Mouse (Mus musculus) heart, embryonic 13.5 days (tissue): ENCODE measurements at regions not wholly inside any gene's neighbourhood (a gene's known extent, or its start where the extent isn't known, plus 50 kb on each side); places are given as distances from the start of the nearest gene placed in this dataset.
"Not testable (repeated sequence)": the region's sequence is repeated elsewhere in the genome, so short reads cannot be mapped to it uniquely, and the experiment has no call there.

Experiments used
- ATAC-seq: fragments of 200-750 bp; cut with Nextera tagmentation; 2 replicates; pipeline ENCODE4 v1.8.0; 2017; ENCODE audit warnings: moderate TSS enrichment; ENCODE audit not compliant: insufficient number of reproducible peaks, low FRiP score, low TSS enrichment; ENCODE audit errors: extremely low read depth
- H3K27ac ChIP-seq: fragments of 300-500 bp; sonication (generic); replicated peaks from 2 replicates; pipeline ENCODE4 v1.5.1; 2015; ENCODE audit warnings: moderate library complexity, mild to moderate bottlenecking, inconsistent platforms
- H3K27me3 ChIP-seq: fragments of 300-500 bp; sonication (generic); replicated peaks from 2 replicates; pipeline ENCODE4 v1.6.1; 2015; ENCODE audit warnings: mild to moderate bottlenecking, inconsistent platforms
- H3K36me3 ChIP-seq: fragments of 300-500 bp; sonication (generic); 2 replicates; pipeline ENCODE4 v1.6.1; 2015; ENCODE audit warnings: mild to moderate bottlenecking, inconsistent platforms
- H3K4me1 ChIP-seq: fragments of 300-500 bp; sonication (generic); 2 replicates; pipeline ENCODE4 v1.6.1; 2015; ENCODE audit warnings: inconsistent platforms
- H3K4me2 ChIP-seq: fragments of 300-500 bp; sonication (generic); 2 replicates; pipeline ENCODE4 v1.6.1; 2015; ENCODE audit warnings: inconsistent platforms, mild to moderate bottlenecking, moderate library complexity
- H3K4me3 ChIP-seq: fragments of 300-500 bp; sonication (generic); 2 replicates; pipeline ENCODE4 v1.5.1; 2015; ENCODE audit warnings: moderate library complexity, mild to moderate bottlenecking, inconsistent platforms
- H3K9ac ChIP-seq: fragments of 300-500 bp; sonication (generic); 2 replicates; pipeline ENCODE4 v1.6.1; 2015; ENCODE audit warnings: inconsistent platforms, mild to moderate bottlenecking, moderate library complexity
- H3K9me3 ChIP-seq: fragments of 300-500 bp; sonication (generic); 2 replicates; pipeline ENCODE4 v1.6.1; 2016; ENCODE audit warnings: inconsistent platforms
- WGBS: fragments of 180-500 bp; shearing (Covaris S2); methylation state at CpG from one replicate; pipeline ENCODE4 v1.1.7; 2015; ENCODE audit warnings: mixed read lengths; 5-methylcytosine and 5-hydroxymethylcytosine counted together

- Histone ChIP-seq H3K27ac (no peak overlapping the region), H3K4me2 (no peak overlapping the region), H3K4me3 (no peak overlapping the region), H3K4me1 (peaks cover 13% of the 10 kb centered on the region), H3K27me3 (peaks cover 34% of the 10 kb centered on the region), H3K36me3 (no peaks in the 10 kb centered on the region), H3K9ac (no peak overlapping the region), H3K9me3 (no peaks in the 10 kb centered on the region)
- no peak for ATAC-seq
- WGBS = 78% methylated on average over 15 of the region's 15 CpGs
These were observed 325.4 kb upstream of the Irx2 start for GRCm38 (mm10) chr13:72303126-72303760.

DNA sequence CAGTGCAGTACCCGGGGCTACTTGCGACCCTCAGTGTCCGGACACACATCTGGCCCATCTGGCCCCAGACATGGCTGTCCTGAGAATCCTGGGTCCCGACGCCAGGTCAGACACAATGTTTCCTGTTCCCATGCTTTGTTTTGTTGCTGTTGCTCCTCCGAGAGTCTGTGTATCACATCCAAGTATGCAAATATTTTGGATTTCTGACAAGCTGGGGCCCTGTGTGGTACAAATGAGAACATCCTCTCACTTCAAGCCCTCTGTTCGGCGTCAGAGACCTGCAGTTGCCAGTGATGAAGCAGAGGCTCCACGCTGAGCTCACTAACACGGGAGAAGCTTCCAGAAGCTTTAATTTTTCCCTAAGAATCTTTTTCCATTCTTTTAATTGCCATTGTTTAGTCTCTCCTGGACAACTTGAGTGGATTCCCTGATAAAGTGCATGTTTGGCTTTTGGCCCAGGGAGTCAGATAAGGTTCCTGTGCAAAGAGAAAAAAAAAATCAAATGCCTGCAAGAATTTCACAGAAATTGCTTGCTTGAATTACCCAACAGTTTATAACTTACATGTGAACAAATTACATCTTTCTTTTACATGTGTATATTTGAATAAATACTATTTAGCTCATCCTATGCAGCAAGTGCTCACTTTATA, 304.5 kb upstream of the Irx2 start:
- Histone ChIP-seq H3K9me3 (no peaks in the 10 kb centered on the region), H3K4me3 (peak overlapping the region; percentile 16; the same call in 1 of the 2 replicates), H3K9ac (no peak overlapping the region; the same call in 1 of the 2 replicates), H3K4me1 (peaks cover 12% of the 10 kb centered on the region), H3K36me3 (no peaks in the 10 kb centered on the region), H3K4me2 (peak overlapping the region; percentile 49), H3K27ac (no peak overlapping the region), H3K27me3 (peaks cover 4% of the 10 kb centered on the region; the same call in 1 of the 2 replicates)
- WGBS = 25% methylated on average over 10 of the region's 10 CpGs
- no peak for ATAC-seq

GRCm38 (mm10) chr13:72326201-72326600, 302.4 kb upstream of the Irx2 start:
- not testable (repeated sequence) for H3K4me3 ChIP-seq, H3K4me2 ChIP-seq, H3K9me3 ChIP-seq, H3K27me3 ChIP-seq, H3K9ac ChIP-seq, ATAC-seq, H3K36me3 ChIP-seq, H3K27ac ChIP-seq
- peaks cover 12% of the 10 kb centered on the region for H3K4me1 ChIP-seq
- WGBS = 73% methylated on average over 1 of the region's 1 CpGs

DNA sequence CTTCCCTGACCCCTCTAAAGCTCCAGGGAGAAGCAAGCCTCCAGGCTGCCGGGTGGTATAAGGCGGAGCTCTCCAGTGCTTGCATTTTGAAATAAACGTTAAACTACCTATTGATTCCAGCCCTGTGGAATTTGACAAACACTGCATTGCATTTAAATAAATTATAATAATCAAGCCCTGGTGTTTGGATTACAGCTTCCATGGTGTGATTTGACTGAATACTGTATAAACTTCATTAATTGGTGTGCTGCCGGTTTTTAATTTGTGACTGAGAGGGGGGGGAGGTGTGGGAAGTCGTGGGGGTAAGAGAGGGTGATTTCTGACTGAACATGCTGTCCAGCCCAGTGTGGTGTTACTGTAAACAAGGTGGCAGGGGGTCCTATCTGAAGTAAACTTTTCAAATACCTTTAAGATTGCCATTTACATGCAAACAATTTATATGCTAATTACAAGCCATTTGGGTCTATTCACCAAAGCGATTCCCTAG, 282.9 kb upstream of the Irx2 start:
- no peak overlapping the region for H3K27ac ChIP-seq

GRCm38 (mm10) chr13:72346207-72346943, 282.2 kb upstream of the Irx2 start:
- no peaks in the 10 kb centered on the region for H3K36me3 ChIP-seq
- H3K27me3 ChIP-seq = peaks cover 17% of the 10 kb centered on the region
- H3K4me1 ChIP-seq = no peaks in the 10 kb centered on the region
- 34% methylated on average over 21 of the region's 21 CpGs for WGBS
- ATAC-seq = no peak
- H3K4me3 ChIP-seq = no peak overlapping the region
- H3K9ac ChIP-seq = no peak overlapping the region
- H3K27ac ChIP-seq = no peak overlapping the region
- no peaks in the 10 kb centered on the region for H3K9me3 ChIP-seq
- no peak overlapping the region for H3K4me2 ChIP-seq

More for the DNA sequence above, 282.9 kb upstream of the Irx2 start:
- peaks cover 17% of the 10 kb centered on the region for H3K27me3 ChIP-seq
- no peak overlapping the region for H3K4me3 ChIP-seq
- H3K36me3 ChIP-seq = no peaks in the 10 kb centered on the region
- no peak overlapping the region for H3K4me2 ChIP-seq
- WGBS = 17% methylated on average over 6 of the region's 6 CpGs
- ATAC-seq = no peak
- no peaks in the 10 kb centered on the region for H3K9me3 ChIP-seq
- H3K4me1 ChIP-seq = no peaks in the 10 kb centered on the region
- no peak overlapping the region for H3K9ac ChIP-seq

DNA sequence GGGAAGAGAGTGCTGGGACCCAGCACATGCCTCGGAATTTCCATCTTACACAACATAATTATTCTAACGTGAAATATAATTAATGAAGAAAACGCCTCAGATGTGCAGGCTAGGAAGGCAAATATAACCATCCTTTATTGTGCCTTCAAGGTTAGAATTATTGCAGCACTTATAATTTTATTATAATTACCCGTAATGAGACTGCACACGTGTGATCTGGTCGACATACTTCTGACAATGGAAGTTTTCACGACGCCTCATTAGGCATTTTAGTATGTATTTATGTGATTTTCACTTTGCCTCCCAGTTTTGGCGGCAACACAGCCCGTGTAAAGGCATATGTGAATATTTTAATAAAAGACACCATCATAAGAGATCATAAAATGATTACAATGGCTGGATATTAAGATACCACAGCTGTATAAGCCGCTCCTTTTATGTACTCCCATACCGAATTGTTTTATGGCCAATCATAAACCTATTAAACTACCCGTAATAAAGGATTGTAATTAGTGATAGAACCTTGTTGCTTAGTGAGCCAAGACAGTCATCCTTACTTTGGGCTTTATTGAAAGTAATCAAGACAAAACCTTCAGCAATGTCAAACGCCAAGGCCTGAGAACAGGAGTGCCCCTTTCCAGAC, 281.6 kb upstream of the Irx2 start:
- no peak for ATAC-seq
- Histone ChIP-seq H3K36me3 (no peaks in the 10 kb centered on the region), H3K27me3 (peaks cover 17% of the 10 kb centered on the region), H3K9me3 (no peaks in the 10 kb centered on the region), H3K4me3 (no peak overlapping the region), H3K4me1 (no peaks in the 10 kb centered on the region), H3K27ac (no peak overlapping the region), H3K9ac (no peak overlapping the region), H3K4me2 (no peak overlapping the region)
- WGBS = 78% methylated on average over 14 of the region's 14 CpGs

GRCm38 (mm10) chr13:72352641-72353181, 275.9 kb upstream of the Irx2 start:
- no peak for ATAC-seq
- no peak overlapping the region for H3K4me2 ChIP-seq

DNA sequence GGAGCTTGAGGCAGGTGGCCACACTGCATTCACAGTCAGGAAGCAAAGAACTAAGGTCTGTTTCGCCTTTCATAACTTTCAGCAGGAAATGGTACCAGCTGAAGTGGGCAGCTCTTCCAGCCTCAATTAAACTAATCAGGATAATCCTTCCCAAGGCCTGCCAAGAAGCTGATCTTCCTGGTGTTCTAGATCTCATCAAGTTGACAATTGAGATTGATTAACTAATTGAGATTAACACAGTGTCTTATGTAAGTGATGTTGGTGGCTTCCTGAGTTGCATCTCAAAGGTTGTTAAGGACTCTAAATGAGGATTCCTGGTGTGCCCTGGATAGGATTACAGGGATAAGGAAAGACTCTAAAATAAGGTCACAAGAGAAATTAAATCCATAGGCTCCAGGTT, 273.3 kb upstream of the Irx2 start:
- Histone ChIP-seq H3K27ac (no peak overlapping the region), H3K9ac (no peak overlapping the region), H3K4me3 (no peak overlapping the region), H3K27me3 (peaks cover 29% of the 10 kb centered on the region), H3K36me3 (no peaks in the 10 kb centered on the region), H3K9me3 (no peaks in the 10 kb centered on the region), H3K4me2 (no peak overlapping the region), H3K4me1 (no peaks in the 10 kb centered on the region)
- ATAC-seq = no peak
- WGBS = 71% methylated on average over 1 of the region's 1 CpGs

More at GRCm38 (mm10) chr13:72352641-72353181, 275.9 kb upstream of the Irx2 start:
- no peak overlapping the region for H3K27ac ChIP-seq
- no peaks in the 10 kb centered on the region for H3K9me3 ChIP-seq
- no peaks in the 10 kb centered on the region for H3K4me1 ChIP-seq
- no peaks in the 10 kb centered on the region for H3K36me3 ChIP-seq
- WGBS = 75% methylated on average over 18 of the region's 18 CpGs
- H3K27me3 ChIP-seq = peaks cover 10% of the 10 kb centered on the region
- H3K4me3 ChIP-seq = no peak overlapping the region
- H3K9ac ChIP-seq = no peak overlapping the region

DNA sequence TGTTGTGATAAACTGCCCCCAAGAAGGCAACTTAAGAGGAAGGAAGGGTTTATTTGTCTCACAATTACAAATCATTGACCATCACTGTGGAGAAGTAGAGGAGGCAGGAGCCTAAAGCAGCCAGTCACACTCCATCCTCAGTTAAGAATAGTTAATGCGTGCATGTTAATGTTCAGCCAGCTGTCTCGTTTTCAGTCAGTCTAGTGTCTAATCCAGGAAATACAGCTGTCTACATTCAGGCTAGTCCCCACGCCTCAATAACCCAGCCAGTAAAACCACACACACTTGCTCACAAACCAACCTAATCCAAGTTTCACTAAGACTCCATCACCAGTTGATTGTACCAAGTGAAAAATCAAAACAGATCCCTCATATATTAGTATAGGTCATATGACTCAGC, 272.8 kb upstream of the Irx2 start:
- no peaks in the 10 kb centered on the region for H3K9me3 ChIP-seq
- no peak for ATAC-seq
- H3K27ac ChIP-seq = no peak overlapping the region
- peaks cover 29% of the 10 kb centered on the region for H3K27me3 ChIP-seq
- H3K36me3 ChIP-seq = no peaks in the 10 kb centered on the region
- H3K4me1 ChIP-seq = no peaks in the 10 kb centered on the region
- no peak overlapping the region for H3K9ac ChIP-seq
- no peak overlapping the region for H3K4me3 ChIP-seq
- no peak overlapping the region for H3K4me2 ChIP-seq
- 80% methylated on average over 3 of the region's 3 CpGs for WGBS

- ATAC-seq = no peak
- H3K27ac ChIP-seq = no peak overlapping the region
- H3K4me1 ChIP-seq = peaks cover 9% of the 10 kb centered on the region
- 44% methylated on average over 8 of the region's 8 CpGs for WGBS
- no peak overlapping the region for H3K9ac ChIP-seq
- no peaks in the 10 kb centered on the region for H3K9me3 ChIP-seq
- no peak overlapping the region for H3K4me2 ChIP-seq
- no peak overlapping the region for H3K4me3 ChIP-seq
- H3K36me3 ChIP-seq = no peaks in the 10 kb centered on the region
- peaks cover 51% of the 10 kb centered on the region for H3K27me3 ChIP-seq
These were observed 270.2 kb upstream of the Irx2 start for GRCm38 (mm10) chr13:72358243-72358904.
